Mouse (Mus musculus): ENCODE results near the gene Hist1h3d. TPM values are rescaled to one million over a fixed set of nuclear protein-coding genes. Genes with fewer than 3 reads are reported as not detected.
A peak's percentile ranks its signal among the peaks of the same experiment; 100 is the strongest.

Hist1h3d gene
- polyA plus RNA-seq, 1 experiment from 2014 or later: 4.8 TPM

DNA sequence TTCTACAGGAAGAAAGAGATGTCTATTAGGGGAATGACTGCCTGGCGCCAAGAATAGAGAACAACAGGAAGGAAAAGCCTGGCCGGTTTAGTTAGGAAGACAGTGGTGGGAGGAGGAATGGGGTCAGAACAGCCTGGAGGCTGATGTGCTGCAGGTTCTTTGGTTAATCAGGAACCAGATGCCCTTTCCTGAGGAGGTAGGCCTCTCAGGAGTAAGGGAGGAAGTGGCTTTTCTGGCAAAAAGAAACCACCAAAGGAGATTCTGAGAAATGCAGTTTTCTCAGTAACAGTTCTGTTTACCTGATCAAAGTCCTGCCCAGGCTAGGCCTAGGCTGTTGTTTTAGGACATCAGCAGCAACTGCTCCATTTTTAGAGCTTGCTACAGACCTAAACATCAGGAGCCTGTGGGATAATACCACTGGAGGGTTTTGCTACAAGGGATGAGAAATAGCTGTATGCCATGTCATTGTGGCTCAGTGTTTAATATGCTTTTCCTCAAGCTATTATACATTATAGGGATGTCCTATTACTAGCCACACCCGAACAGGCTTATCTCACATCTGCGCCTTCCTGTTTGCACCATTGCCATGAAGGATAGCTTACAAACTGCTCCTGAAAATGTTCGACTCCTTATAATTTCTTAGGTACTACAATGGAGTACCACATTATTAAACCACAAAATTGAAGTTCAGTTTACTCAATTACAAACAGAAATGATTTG is 17.6 kb downstream of the Hist1h3d start:
- Histone ChIP-seq H3K4me3 (ENCODE audit: low read length) (no peak overlapping the region), H3K27me3 (replicated peaks; ENCODE audit: control insufficient read depth, insufficient read depth, low read length) (no peaks in the 10 kb centered on the region), H3K9ac (ENCODE audit: low read depth, low read length) (0 out of 2 replicates have a peak overlapping the region, but pooled peaks have one; percentile 37), H3K27ac (ENCODE audit: low read length) (peak overlapping the region; percentile 74), H3K4me2 (ENCODE audit: low read depth, low read length) (no peak overlapping the region), H3K9me3 (ENCODE audit: control insufficient read depth, low read length) (no peaks in the 10 kb centered on the region), H3K36me3 (ENCODE audit: control insufficient read depth, insufficient read depth, low read length) (no peaks in the 10 kb centered on the region), H3K4me1 (ENCODE audit: control insufficient read depth, insufficient read depth, low read length) (peaks cover 5% of the 10 kb centered on the region; the same call in 1 of the 2 replicates)
- ATAC-seq: peak; percentile 72
- WGBS: 52% methylated on average over 5 of the region's 5 CpGs

DNA sequence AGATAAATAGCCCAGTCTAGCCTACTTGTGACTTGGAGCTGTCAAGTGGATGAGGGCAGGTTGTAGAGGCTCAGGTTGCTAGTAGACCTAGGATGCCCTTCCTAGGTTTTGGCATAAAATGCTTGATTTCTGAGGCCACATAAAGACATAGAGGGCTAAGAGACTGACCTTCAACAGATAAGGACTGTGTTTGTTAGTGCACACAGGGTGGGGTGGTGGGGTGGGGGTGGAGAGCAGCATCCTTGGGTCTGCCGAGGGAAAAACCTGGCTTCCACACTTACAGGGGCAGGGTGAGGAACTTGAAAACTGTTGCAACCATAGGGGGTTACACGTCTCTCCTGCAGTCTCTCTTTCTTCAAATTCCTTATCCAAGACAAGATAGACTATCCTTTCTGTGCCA is 19.6 kb downstream of the Hist1h3d start:
- ATAC-seq: no peak
- Histone ChIP-seq H3K9me3 (ENCODE audit: control insufficient read depth, low read length) (no peaks in the 10 kb centered on the region), H3K27ac (ENCODE audit: low read length) (peak overlapping the region; percentile 50), H3K4me1 (ENCODE audit: control insufficient read depth, insufficient read depth, low read length) (peaks cover 5% of the 10 kb centered on the region; the same call in 1 of the 2 replicates), H3K4me3 (ENCODE audit: low read length) (no peak overlapping the region), H3K36me3 (ENCODE audit: control insufficient read depth, insufficient read depth, low read length) (no peaks in the 10 kb centered on the region), H3K9ac (ENCODE audit: low read depth, low read length) (no peak overlapping the region), H3K27me3 (replicated peaks; ENCODE audit: control insufficient read depth, insufficient read depth, low read length) (no peaks in the 10 kb centered on the region), H3K4me2 (ENCODE audit: low read depth, low read length) (peak overlapping the region; percentile 3; the same call in 1 of the 2 replicates)
- 77% methylated on average over 2 of the region's 2 CpGs for WGBS

DNA sequence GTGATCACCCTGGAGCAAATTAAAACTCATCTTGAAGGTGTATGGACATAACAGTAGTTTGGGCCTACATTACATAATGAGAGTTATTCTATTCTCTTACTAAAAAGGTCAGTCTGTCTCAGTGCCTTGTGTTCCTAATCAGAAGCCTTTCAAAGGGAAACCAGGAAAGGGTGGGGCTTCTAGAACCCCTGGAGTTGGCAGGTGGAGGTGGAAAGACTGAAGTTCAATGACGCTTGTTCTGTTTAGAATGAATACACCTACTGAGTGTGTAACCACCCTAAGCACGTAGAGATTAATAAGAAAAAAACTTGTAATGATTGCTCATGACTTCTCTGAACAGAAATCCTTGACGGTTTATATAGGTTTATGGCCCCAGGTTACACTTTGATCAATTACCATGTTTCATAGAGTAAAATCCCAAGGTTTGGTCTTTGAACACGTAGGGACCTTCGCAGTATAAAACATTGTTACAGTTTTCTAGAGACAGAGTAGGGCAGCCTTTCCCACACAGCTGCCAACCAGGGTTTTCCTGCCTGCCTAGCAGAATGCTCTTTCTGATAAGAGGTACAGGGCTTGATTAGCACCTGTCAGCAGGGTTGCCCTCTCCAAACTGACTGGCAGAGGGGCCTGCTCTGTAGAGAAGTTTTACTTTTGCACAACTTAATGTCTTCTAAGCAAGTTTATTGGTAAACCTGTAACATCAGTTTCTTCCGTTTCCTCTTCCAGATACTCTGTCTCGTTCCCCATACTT is 20.2 kb downstream of the Hist1h3d start:
- 70% methylated on average over 7 of the region's 7 CpGs for WGBS
- Histone ChIP-seq H3K4me2 (ENCODE audit: low read depth, low read length) (0 out of 2 replicates have a peak overlapping the region, but pooled peaks have one; percentile 3), H3K27ac (ENCODE audit: low read length) (peak overlapping the region; percentile 76)

DNA sequence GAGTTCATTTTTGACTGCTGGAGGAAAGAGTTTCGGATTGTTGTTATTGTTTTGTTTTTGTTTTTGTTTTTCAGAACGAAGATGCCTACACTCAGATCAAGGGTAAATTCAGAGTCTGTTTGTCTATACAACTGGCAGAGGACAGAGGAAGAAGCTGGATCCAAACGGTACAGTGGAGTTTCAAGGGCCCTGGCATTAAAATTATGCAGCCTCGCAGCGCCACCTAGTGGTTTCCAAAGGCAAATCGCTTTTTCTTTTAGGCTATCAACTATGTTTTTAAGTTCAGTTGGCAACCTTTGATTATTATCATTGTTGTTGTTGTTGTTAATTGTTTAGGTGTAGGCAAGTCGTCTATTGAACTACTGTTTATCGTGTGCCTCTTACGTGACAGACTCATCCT is 22.4 kb downstream of the Hist1h3d start:
- no peak overlapping the region for H3K4me3 ChIP-seq (ENCODE audit: low read length)
- H3K4me1 ChIP-seq (ENCODE audit: control insufficient read depth, insufficient read depth, low read length): peaks cover 5% of the 10 kb centered on the region; the same call in 1 of the 2 replicates
- H3K27me3 ChIP-seq (replicated peaks; ENCODE audit: control insufficient read depth, insufficient read depth, low read length): no peaks in the 10 kb centered on the region
- no peak overlapping the region for H3K4me2 ChIP-seq (ENCODE audit: low read depth, low read length)
- H3K36me3 ChIP-seq (ENCODE audit: control insufficient read depth, insufficient read depth, low read length): no peaks in the 10 kb centered on the region
- H3K27ac ChIP-seq (ENCODE audit: low read length): no peak overlapping the region
- no peak for ATAC-seq
- no peak overlapping the region for H3K9ac ChIP-seq (ENCODE audit: low read depth, low read length)
- no peaks in the 10 kb centered on the region for H3K9me3 ChIP-seq (ENCODE audit: control insufficient read depth, low read length)
- WGBS: 7% methylated on average over 9 of the region's 9 CpGs

More for the DNA sequence above, 20.2 kb downstream of the Hist1h3d start:
- 0 out of 2 replicates have a peak overlapping the region, but pooled peaks have one; percentile 27 for H3K9ac ChIP-seq (ENCODE audit: low read depth, low read length)
- peak; percentile 89 for ATAC-seq
- no peaks in the 10 kb centered on the region for H3K36me3 ChIP-seq (ENCODE audit: control insufficient read depth, insufficient read depth, low read length)
- no peak overlapping the region for H3K4me3 ChIP-seq (ENCODE audit: low read length)
- no peaks in the 10 kb centered on the region for H3K27me3 ChIP-seq (replicated peaks; ENCODE audit: control insufficient read depth, insufficient read depth, low read length)
- H3K4me1 ChIP-seq (ENCODE audit: control insufficient read depth, insufficient read depth, low read length): peaks cover 5% of the 10 kb centered on the region; the same call in 1 of the 2 replicates
- no peaks in the 10 kb centered on the region for H3K9me3 ChIP-seq (ENCODE audit: control insufficient read depth, low read length)

DNA sequence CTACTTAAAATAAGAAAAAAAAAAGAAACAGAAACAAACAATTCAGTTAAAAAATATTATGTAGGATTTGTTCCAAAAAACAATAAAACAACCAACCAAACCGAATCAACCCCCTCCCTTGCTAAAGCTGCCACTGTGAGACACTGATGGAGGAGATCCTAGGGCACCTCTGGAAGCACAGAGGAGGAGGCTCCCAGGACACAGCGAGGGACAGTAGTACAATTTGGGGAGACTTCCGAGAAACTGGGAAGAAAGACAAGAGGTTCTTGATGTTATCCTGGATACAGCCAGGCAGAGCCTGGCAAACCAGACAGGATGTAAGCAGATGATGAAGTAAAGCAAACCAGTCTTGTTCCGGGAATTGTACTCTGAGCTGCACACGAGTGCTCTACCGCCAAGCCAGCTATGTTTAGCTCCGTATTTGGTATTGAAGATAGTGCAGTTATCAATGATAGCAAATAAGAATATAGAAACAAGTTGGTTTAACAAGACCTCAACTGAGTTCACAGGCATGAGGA is 27.7 kb downstream of the Hist1h3d start:
- 71% methylated on average over 7 of the region's 7 CpGs for WGBS
- Histone ChIP-seq H3K4me2 (ENCODE audit: low read depth, low read length) (no peak overlapping the region), H3K27me3 (replicated peaks; ENCODE audit: control insufficient read depth, insufficient read depth, low read length) (no peaks in the 10 kb centered on the region), H3K9ac (ENCODE audit: low read depth, low read length) (no peak overlapping the region), H3K4me3 (ENCODE audit: low read length) (no peak overlapping the region), H3K27ac (ENCODE audit: low read length) (no peak overlapping the region), H3K9me3 (ENCODE audit: control insufficient read depth, low read length) (no peaks in the 10 kb centered on the region), H3K4me1 (ENCODE audit: control insufficient read depth, insufficient read depth, low read length) (no peaks in the 10 kb centered on the region), H3K36me3 (ENCODE audit: control insufficient read depth, insufficient read depth, low read length) (no peaks in the 10 kb centered on the region)
- no peak for ATAC-seq

DNA sequence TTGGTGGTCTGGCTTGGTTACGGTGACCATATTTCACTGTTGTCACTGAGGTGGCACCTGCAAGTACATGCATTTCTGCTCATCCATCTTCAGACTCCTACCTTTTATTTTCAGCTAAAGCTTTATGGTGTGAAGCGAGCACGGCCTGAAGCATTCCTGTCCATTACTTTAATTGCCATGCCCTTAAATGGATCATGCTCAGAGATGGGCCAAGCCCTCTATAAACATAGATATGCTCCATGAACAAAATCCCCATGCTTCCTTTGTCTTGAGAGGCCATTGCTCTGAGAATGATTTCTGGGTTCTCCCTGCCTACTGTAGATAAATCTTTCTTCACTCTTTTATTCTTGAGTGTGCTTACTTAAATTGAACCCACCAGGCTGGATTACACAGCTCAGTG is 28.9 kb downstream of the Hist1h3d start:
- Histone ChIP-seq H3K27ac (ENCODE audit: low read length) (no peak overlapping the region), H3K9me3 (ENCODE audit: control insufficient read depth, low read length) (no peaks in the 10 kb centered on the region), H3K4me2 (ENCODE audit: low read depth, low read length) (no peak overlapping the region), H3K4me1 (ENCODE audit: control insufficient read depth, insufficient read depth, low read length) (no peaks in the 10 kb centered on the region), H3K27me3 (replicated peaks; ENCODE audit: control insufficient read depth, insufficient read depth, low read length) (no peaks in the 10 kb centered on the region), H3K4me3 (ENCODE audit: low read length) (no peak overlapping the region), H3K36me3 (ENCODE audit: control insufficient read depth, insufficient read depth, low read length) (no peaks in the 10 kb centered on the region), H3K9ac (ENCODE audit: low read depth, low read length) (no peak overlapping the region)
- 84% methylated on average over 3 of the region's 3 CpGs for WGBS
- ATAC-seq: no peak

DNA sequence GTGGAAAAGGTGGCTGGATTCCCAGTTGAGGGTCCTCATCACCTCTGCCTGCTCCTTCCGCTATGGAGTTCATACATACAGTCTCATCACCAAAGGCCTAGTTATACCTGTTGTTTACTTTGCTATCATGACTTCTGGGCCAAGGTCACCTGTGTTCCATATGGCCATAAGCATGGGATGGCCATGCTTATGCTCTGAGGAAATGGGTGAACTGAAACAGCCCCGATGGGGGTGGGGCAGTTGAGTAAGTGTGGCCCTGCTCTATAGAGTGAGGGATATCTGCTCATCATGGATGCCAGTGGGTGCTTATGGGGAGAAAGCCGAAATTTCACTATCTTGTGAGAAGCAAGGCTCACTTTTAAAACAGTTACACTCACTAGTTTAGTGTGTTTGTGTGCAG is 29.5 kb downstream of the Hist1h3d start:
- Histone ChIP-seq H3K9me3 (ENCODE audit: control insufficient read depth, low read length) (no peaks in the 10 kb centered on the region), H3K4me1 (ENCODE audit: control insufficient read depth, insufficient read depth, low read length) (no peaks in the 10 kb centered on the region), H3K27me3 (replicated peaks; ENCODE audit: control insufficient read depth, insufficient read depth, low read length) (no peaks in the 10 kb centered on the region), H3K27ac (ENCODE audit: low read length) (no peak overlapping the region), H3K4me2 (ENCODE audit: low read depth, low read length) (no peak overlapping the region), H3K36me3 (ENCODE audit: control insufficient read depth, insufficient read depth, low read length) (no peaks in the 10 kb centered on the region), H3K4me3 (ENCODE audit: low read length) (no peak overlapping the region), H3K9ac (ENCODE audit: low read depth, low read length) (no peak overlapping the region)
- no peak for ATAC-seq
- 92% methylated on average over 3 of the region's 3 CpGs for WGBS

DNA sequence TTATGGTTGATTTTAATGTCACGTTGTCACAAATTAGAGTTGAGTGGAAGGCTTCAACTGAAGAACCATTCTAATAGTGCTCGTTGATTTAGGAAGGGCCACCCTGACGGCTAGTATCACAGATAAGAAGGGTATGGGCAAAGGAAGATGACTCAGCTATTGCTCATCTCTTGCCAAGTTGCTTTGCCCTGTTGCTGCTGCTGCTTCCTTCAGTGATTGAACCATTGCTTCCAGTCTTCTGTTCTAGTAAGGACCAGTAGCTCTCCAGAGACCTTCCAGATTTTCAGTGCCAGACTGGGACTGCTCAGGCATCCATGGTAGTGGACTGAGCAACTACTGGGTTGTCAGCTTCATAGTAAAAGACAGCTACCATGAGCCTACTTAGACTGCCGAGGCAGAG is 33.6 kb downstream of the Hist1h3d start:
- H3K36me3 ChIP-seq (ENCODE audit: control insufficient read depth, insufficient read depth, low read length): no peaks in the 10 kb centered on the region
- WGBS: 83% methylated on average over 4 of the region's 4 CpGs
- H3K27ac ChIP-seq (ENCODE audit: low read length): no peak overlapping the region

DNA sequence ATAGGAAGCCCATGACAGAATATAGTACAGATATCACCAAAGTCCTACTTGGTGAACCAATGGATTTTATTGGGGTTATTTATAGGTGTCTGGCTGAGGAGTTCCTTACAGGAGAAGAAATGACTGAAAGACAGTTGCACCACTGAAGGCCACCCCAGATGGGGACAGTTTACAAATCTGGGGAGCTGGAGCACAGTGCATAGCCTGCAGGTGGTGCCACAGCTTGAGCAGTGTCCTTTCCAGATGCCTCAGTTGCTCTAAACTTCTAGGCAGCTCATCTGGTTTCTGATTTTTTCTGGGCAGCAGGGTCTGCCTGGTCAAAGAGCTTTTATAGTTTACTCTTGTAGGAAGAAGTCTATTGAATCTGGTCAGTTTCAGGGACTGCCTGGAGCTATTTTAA is 34.3 kb downstream of the Hist1h3d start:
- Histone ChIP-seq H3K36me3 (ENCODE audit: control insufficient read depth, insufficient read depth, low read length) (no peaks in the 10 kb centered on the region), H3K27me3 (replicated peaks; ENCODE audit: control insufficient read depth, insufficient read depth, low read length) (no peaks in the 10 kb centered on the region), H3K4me1 (ENCODE audit: control insufficient read depth, insufficient read depth, low read length) (no peaks in the 10 kb centered on the region), H3K9me3 (ENCODE audit: control insufficient read depth, low read length) (no peaks in the 10 kb centered on the region), H3K4me2 (ENCODE audit: low read depth, low read length) (no peak overlapping the region), H3K27ac (ENCODE audit: low read length) (no peak overlapping the region), H3K9ac (ENCODE audit: low read depth, low read length) (no peak overlapping the region), H3K4me3 (ENCODE audit: low read length) (no peak overlapping the region)
- ATAC-seq: no peak

More for the DNA sequence above, 33.6 kb downstream of the Hist1h3d start:
- Histone ChIP-seq H3K9me3 (ENCODE audit: control insufficient read depth, low read length) (no peaks in the 10 kb centered on the region), H3K4me3 (ENCODE audit: low read length) (no peak overlapping the region), H3K27me3 (replicated peaks; ENCODE audit: control insufficient read depth, insufficient read depth, low read length) (no peaks in the 10 kb centered on the region), H3K4me2 (ENCODE audit: low read depth, low read length) (no peak overlapping the region), H3K4me1 (ENCODE audit: control insufficient read depth, insufficient read depth, low read length) (no peaks in the 10 kb centered on the region), H3K9ac (ENCODE audit: low read depth, low read length) (no peak overlapping the region)
- no peak for ATAC-seq
